Mouse (Mus musculus) cerebellum, adult 2 months (tissue): ENCODE measurements at regions not wholly inside any gene's neighbourhood (a gene's known extent, or its start where the extent isn't known, plus 50 kb on each side); places are given as distances from the start of the nearest gene placed in this dataset.
"Not testable (repeated sequence)": the region's sequence is repeated elsewhere in the genome, so short reads cannot be mapped to it uniquely, and the experiment has no call there.

ENCODE experiments used
- DNase-seq, 2 experiments: peaks; one replicate each; pipeline ENCODE4 v3.0.0; 2021
- H3K27ac ChIP-seq: fragments of 200-500 bp; 2 replicates; pipeline ENCODE4 v1.5.1; 2012; ENCODE audit warnings: low read length, control low read depth, inconsistent platforms; ENCODE audit not compliant: insufficient read depth
- H3K27me3 ChIP-seq: fragments of 200-500 bp; 2 replicates; pipeline ENCODE4 v1.6.1; 2012; ENCODE audit warnings: inconsistent platforms, mild to moderate bottlenecking, low read length, moderate library complexity; ENCODE audit not compliant: control insufficient read depth, insufficient read depth
- H3K4me1 ChIP-seq: fragments of 200-500 bp; 2 replicates; pipeline ENCODE4 v1.6.1; 2011; ENCODE audit warnings: low read length; ENCODE audit not compliant: control insufficient read depth, insufficient read depth
- H3K4me3 ChIP-seq: fragments of 200-500 bp; replicated peaks from 2 replicates; pipeline ENCODE3; 2011; ENCODE audit warnings: mild to moderate bottlenecking, low read depth, low read length, control low read depth; ENCODE audit not compliant: insufficient read depth
- CTCF ChIP-seq: fragments of 200-500 bp; IDR thresholded peaks from 2 replicates; pipeline ENCODE4 v1.5.1; 2011; ENCODE audit warnings: low read depth, mild to moderate bottlenecking, control low read depth, low read length, moderate library complexity, borderline replicate concordance; ENCODE audit not compliant: insufficient read depth
- POLR2A ChIP-seq: fragments of 200-500 bp; IDR thresholded peaks from 2 replicates; pipeline ENCODE4 v1.6.1; 2011; ENCODE audit warnings: low read length, control low read depth, borderline replicate concordance; ENCODE audit not compliant: insufficient read depth
- WGBS: fragments of 180-500 bp; shearing (Covaris S2); methylation state at CpG from one replicate; pipeline ENCODE4 v1.1.7; 2018; 5-methylcytosine and 5-hydroxymethylcytosine counted together

DNA sequence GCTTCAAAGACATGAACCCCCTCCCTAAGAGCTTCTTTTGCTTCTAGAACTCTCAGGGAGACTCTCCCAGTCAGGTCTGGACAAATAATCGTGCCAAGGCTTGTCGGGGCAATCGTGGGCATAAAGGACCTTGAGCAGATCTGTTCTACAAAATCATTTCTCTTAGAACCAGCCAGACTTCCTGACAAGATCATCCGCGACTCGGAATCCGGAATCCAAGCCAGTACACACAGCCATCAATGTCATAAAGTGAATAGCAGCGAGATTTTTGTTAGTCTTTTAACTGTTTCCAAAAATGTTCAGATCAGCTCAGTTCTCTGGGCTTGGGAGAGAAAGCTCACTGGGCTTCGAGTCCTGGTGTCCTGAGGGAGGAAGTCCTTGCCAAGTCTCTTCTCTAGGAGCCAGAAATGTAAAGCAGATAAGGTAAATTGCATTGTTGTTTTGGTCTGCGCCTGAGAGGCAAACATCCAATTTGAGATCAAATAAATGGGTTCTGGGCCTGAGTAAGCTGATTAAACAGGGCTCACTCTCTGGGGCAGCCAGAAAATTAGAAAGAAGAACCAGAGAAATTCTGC is 92.9 kb upstream of the Fam78b start:
- 11% methylated on average over 10 of the region's 10 CpGs for WGBS
- DNase-seq: peak; percentile 17 to 19
- TF ChIP-seq CTCF (no peak), POLR2A (no peak)

DNA sequence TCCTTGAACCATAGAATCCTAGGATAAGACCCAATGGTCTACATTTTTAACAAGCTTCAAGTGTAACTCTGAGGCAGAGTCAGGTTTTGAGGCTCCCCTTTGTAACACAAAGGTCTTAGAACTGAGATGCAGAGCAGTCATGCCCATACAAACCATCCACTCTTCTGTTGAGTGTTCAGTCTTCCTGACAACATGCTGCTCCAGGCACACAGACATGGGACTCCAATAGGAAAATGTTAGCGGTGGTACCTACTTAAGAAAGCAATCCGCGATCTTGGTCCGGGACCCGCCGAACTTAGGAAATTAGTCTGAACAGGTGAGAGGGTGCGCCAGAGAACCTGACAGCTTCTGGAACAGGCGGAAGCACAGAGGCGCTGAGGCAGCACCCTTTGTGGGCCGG is 89.0 kb upstream of the Fam78b start:
- H3K27me3 ChIP-seq, DNase-seq, H3K27ac ChIP-seq, H3K4me3 ChIP-seq, H3K4me1 ChIP-seq: not testable (repeated sequence)
- WGBS: 96% methylated on average over 7 of the region's 10 CpGs

More for the DNA sequence above, 92.9 kb upstream of the Fam78b start:
- H3K27me3 ChIP-seq: no peaks in the 10 kb centered on the region
- peaks cover 8% of the 10 kb centered on the region for H3K4me1 ChIP-seq
- H3K4me3 ChIP-seq: peak overlapping the region; percentile 16
- no peak overlapping the region for H3K27ac ChIP-seq

DNA sequence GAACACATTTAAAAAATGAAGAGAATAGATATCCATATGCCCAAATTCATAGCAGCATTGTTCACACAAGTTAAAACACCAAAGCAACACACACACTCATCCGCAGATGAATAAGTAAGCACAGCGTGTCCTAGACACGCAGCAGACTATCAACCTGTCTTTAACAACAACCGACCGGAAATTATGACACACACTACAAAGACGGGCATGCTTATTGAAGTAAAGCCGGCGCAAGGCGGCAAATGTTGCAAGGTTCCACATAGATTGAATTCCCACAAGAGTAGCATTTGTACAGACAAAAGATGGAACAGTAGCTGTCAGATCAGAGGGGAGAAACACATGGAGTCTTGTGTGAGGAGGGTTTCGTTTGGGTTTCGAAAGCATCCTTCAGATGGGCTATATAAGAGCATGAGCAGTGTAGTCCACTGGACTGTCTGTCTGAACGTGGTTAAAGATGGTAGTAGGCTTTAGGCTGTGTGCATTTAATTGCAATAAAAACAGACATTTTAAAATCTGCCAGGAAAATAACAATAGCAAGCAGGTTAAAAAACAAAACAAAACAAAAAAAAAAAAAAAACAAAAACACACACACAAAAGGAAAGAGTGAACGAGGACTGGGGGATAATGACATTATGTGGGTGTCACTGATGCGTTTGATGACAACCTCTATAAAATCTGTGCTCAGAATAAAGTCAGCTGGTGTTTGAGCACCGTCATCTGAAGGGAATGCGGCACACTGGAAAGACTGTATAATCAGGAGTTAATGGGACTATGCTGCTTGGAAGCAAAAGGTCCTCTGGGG is 78.1 kb upstream of the Fam78b start:
- 72% methylated on average over 16 of the region's 16 CpGs for WGBS
- no peaks in the 10 kb centered on the region; the same call in 1 of the 2 replicates for H3K4me1 ChIP-seq
- TF ChIP-seq POLR2A (no peak), CTCF (no peak)
- H3K4me3 ChIP-seq: no peak overlapping the region
- no peak for DNase-seq
- H3K27ac ChIP-seq: no peak overlapping the region
- H3K27me3 ChIP-seq: no peaks in the 10 kb centered on the region

DNA sequence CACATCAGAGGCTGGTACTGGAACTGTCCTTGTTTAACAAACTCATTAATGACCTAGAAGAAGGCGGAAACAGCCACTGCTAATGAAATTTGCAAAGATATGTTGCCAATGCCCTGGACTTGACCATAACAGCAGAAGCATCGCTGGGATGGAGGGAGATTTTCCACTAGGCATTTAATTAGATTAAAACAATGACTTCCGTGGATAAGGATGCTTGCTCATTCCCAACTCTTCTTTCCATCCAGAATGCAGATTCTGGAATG is 77.6 kb upstream of the Fam78b start:
- no peak overlapping the region for H3K27ac ChIP-seq
- TF ChIP-seq POLR2A (no peak), CTCF (no peak)
- no peaks in the 10 kb centered on the region; the same call in 1 of the 2 replicates for H3K4me1 ChIP-seq
- DNase-seq: no peak
- WGBS: 52% methylated on average over 3 of the region's 3 CpGs
- H3K4me3 ChIP-seq: no peak overlapping the region
- no peaks in the 10 kb centered on the region for H3K27me3 ChIP-seq

DNA sequence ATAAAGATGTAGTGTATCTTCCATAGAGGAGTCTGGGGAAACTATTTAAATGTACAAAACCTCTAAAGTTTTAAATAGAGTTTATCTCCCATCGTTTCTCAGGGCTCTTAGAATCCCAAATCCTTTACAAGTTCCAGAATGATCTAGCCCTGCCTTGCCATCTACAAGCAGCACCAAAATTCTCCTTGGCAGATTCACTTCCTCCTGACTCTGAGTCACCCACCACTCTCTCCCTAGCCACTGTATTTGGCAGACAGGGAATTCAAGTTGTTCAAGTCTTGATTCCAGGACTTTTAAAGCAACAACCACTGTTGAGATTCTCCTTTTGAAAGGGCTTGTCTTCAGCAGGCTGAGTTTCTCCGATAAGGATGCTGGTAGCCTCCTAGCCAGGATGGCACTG is 77.1 kb upstream of the Fam78b start:
- no peak overlapping the region for H3K27ac ChIP-seq
- WGBS: 87% methylated on average over 2 of the region's 2 CpGs
- TF ChIP-seq POLR2A (no peak), CTCF (no peak)
- H3K27me3 ChIP-seq: no peaks in the 10 kb centered on the region
- DNase-seq: no peak
- no peak overlapping the region for H3K4me3 ChIP-seq
- H3K4me1 ChIP-seq: no peaks in the 10 kb centered on the region; the same call in 1 of the 2 replicates

DNA sequence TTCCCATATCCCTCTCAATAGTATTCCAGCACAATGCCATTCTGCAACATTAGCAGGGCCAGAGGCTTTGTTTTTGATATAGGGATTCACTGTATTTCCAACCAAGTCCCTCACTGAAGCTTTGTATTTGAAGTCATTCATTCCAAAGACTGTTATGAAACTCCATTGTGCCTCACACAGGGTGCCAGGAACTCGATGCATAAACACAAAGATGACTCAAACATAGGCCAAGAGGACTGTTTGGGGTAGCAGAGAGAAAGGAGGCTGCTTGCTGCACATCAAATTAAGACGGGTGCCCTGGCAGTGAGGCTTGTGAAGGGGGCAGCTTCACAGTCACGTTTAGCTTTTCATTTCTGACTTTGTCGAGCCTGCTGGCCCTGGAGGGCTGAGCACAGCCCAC is 75.1 kb upstream of the Fam78b start:
- WGBS: 39% methylated on average over 4 of the region's 4 CpGs
- DNase-seq: no peak
- Histone ChIP-seq H3K4me1 (no peaks in the 10 kb centered on the region; the same call in 1 of the 2 replicates), H3K27me3 (no peaks in the 10 kb centered on the region), H3K4me3 (no peak overlapping the region), H3K27ac (no peak overlapping the region)
- TF ChIP-seq CTCF: no peak
- no peak for TF ChIP-seq POLR2A

DNA sequence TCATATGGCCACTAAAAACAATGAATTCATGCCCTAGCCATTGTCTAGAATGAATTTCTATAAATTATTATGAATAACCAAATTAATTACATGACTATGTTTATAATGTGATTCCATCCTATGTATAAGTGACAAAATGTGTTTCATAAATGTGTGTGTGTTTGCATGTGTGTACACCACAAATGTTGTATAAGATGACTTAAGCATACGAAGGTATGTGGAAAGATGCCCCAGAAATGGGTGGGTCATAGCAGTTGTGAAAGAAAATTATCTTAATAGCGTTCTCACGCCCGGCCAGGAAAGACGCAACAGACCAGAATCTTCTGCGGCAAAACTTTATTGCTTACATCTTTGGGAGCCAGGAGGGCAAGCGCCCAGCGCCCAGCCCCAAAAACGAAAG is 61.5 kb upstream of the Fam78b start:
- DNase-seq, H3K4me1 ChIP-seq, H3K27me3 ChIP-seq, H3K27ac ChIP-seq: not testable (repeated sequence)
- 45% methylated on average over 9 of the region's 9 CpGs for WGBS
- H3K4me3 ChIP-seq: peak overlapping the region; percentile 48

DNA sequence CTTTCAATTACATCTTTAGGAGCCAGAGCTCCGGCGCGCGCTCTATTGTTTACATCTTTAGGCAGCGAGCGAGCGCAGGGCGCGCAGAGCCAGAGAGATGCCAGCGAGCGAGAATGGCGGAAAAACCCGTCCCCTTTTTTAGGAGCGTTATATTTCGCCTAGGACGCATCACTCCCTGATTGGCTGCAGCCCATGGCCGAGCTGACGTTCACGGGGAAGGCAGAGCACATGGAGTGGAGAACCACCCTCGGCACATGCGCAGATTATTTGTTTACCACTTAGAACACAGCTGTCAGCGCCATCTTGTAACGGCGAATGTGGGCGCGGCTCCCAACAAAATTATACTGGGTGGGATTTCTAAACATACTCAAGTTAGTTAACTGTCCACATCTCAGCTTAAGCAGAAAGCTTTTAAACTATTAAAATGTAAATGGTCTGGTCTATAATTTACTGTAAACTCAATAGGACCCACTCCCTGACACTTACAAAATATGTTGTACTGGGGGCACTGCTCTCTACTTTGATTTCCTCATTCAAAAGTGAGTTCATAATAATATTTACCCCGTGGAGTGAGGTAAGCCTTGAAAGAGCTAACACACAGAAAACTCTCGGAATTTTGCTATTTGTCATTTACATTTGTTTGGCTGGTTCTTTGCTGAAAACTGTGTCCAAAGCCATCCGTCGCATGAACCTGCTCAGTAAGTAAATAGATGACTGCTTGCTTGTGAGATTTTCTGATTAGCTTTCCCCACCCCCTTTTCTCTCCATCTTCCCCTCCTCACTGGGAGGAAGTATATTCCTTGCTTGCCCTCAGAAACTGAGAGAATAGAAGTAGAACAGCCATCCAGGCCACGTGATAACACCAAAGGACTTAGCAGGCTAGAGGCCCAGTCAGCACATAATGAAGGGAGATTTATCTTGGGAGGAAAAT is 60.8 kb upstream of the Fam78b start:
- H3K4me1 ChIP-seq, H3K27me3 ChIP-seq, H3K27ac ChIP-seq: not testable (repeated sequence)
- peak overlapping the region; percentile 48 for H3K4me3 ChIP-seq
- 46% methylated on average over 31 of the region's 31 CpGs for whole genome bisulfite sequencing
- DNase-seq: peak in 1 of 2 experiments; percentile 5
